Mouse (Mus musculus) right cerebral cortex, adult 2 months (tissue): ENCODE data around the gene Fam161a.
"Not testable (repeated sequence)": the region's sequence is repeated elsewhere in the genome, so short reads cannot be mapped to it uniquely, and the experiment has no call there.

Source experiments
- DNase-seq, 2 experiments: peaks; one replicate each; pipeline ENCODE4 v3.0.0; 2021 to 2022; ENCODE audit warnings: low spot score in 2 of 2

Gene Fam161a

DNA sequence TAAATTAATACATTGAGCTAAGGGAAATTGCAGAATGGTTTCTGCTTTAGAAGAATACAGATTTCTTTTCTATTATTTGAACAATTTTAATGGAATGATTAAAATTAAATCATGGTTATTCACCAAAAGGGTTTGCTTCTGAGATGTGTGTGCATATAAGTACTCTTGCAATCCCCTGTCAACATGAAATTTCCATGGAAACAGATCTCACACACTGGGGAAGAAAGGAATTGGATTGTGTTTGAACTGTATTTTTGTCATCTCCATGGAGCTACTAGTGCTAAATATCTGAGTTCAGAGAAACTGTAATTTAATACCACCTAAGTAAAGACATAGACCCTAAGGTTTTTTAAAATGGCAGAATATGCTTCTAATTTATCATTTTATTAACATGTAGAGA lies 42.3 kb downstream of the Fam161a start:
- DNase-seq = no peak

DNA sequence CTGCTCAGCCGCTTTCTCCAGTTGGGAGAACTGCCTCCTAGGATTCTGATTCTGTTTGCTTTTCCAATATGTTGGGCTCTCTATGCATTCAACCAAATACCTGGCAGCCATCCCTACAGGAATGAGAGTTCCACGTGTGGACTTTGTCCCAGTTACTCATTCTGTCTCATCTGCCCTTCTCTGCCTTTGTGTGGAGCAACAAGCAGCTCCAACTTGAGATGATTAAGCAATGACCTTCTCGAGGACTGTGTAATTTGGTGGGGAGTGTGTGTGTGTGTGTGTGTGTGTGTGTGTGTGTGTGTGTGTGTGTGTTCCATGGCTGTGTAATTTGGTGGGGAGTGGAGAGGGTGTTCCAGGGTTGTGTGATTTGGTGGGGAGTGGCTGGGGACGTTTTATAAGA lies 45.0 kb downstream of the Fam161a start:
- no peak for DNase-seq

DNA sequence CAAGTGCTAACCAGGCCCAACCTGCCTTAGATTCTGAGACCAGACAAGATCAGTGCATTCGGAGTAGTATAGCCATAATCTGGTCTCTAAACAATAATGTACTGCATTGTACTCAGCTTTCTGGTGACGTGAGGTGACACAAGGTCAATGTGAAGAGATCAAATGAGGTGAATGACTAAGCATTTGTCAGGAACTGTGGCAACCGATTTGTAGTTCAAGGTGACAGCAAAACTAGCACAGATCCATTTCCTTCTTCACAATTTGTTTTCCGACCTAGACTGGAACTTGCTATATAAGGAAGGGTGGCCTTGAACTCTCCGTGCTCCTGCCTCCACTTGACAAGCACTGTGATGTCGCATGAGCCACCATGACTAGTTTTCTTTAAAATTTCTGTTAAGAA lies 55.8 kb downstream of the Fam161a start:
- DNase-seq = no peak

DNA sequence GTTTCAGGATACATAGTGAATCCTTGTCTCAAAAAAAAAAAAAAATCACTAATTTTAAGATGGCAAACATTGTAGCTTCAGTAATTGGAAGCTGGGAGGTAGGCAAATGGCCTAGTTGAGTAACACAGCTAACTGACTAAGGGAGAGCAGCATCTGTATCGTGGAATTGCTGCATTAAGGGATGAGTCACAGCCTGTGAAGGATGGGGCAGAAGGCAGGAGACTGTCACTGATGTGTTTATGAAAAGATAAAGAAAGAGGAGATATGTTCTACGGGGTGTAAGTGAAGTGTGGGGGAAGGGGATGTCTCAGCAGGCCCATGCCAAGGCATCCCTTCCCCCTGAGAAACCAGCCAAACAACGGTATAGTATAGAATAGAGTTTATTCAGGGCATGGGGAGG lies 56.5 kb downstream of the Fam161a start:
- peak; percentile 25 to 47 for DNase-seq

DNA sequence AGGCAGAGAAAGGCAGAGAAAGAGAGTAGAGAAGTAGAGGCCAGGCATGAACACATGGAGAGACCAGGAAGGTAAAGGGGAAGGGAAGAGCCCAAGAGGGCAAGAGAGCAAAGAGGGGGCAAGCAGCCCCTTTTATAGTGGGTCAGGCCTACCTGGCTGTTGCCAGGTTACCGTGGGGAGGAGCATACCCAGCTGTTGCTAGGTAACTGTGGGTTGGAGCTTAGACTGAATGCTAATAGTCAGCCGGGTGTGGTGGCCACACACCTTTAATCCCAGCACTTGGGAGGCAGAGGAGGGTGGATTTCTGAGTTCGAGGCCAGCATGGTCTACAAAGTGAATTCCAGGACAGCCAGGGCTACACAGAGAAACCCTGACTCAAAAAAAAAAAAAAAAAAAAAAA lies 56.9 kb downstream of the Fam161a start:
- DNase-seq = not testable (repeated sequence)

DNA sequence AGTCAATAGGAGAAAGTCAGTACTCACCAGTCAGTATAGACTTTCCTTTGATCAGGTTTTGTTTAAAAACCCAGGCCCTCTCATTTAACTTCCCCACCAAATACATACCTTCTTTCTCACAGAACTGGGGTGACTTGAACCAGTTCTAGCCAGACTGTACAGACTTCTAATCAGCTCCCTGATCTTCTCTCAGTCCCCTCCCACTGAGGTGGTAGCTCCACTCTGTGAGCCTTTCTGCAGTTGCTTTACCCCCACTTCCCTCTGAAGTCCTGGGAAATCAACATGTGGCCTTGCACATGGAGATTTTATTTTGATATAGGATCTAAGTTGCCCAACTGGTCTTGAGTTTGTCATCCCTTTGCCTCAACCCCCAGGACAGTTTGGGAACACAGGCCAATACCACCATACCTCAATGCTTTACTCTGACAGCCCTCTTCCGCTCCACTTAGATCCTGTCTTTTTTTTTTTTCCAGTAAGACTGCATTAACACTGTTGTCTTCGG lies 57.9 kb downstream of the Fam161a start:
- DNase-seq = no peak

DNA sequence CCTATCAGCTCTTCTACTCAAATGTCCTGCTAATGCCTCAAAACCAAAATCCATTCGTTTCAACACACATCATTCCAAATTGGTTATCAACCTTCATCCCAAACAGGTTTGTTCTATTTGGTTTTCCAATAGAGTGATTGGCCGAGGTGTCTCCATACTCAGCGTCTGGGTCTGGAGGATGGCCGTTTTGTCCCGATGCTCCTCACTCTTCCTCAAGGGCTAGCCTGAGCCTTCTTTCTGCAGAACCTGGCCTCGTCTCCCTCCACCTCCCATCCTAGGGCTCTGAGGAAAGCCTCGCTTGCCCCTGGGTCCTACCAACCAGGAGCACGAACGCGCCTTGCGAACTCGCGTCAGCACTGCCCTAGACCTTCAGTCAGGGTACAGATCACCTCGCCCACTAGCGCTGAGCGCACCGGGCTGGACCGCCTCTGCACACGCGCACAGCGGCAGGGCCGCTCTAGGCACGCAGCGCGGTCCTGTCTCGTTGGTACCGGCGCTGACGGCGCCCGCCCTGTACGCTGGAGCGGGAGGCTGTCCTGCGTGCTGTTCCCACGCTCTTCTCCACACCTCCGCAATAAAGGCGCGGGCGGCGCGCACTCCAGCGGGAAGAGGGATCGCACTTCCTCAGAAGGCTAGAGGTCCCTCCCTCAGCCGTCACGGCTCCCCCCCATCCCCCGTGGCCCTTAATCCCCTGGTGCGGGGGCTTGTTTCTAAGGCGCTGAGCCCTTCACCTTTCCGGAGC lies 60.2 kb downstream of the Fam161a start:
- DNase-seq = peak; percentile 89 to 90

DNA sequence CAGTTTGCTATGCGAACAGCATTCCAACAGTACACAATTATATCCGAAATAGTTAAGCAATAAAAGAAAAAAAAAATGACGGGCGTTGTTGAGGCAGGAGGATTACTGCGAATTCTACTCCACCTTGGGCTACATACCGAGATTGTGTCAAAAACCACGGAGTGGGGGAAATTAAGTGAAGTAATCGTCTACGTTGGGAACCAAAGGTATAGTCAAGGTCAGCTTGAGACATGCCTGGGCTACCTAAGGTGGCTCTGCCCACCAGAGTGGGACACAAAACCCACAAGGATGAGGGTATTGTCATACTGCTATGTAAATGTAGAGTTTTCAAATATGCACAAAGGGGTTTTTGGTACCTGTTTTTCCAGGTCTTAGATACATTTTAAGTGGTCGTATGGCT lies 60.9 kb downstream of the Fam161a start:
- DNase-seq = peak in 1 of 2 experiments; percentile 10

GRCm38 (mm10) chr11:23068986-23069385 lies 61.7 kb downstream of the Fam161a start:
- DNase-seq = not testable (repeated sequence)

DNA sequence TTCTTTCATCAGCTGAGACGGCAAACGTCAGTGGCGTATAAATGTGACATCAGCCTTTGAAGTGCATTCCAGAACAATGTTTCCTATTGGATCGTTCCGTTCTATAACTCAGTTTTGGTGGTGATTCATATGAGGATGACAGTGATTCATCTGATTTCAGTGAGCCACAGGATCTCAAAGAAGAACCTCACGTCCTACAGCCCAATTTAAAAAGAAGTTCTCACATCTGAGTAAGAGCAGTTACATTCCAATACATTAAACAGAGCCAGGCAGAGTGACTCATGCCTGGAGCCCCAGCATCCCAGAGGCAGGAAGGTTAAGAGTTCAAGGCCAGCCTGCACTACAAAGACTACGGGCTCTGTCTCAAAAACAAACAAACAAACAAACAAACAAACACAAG lies 67.5 kb downstream of the Fam161a start:
- DNase-seq = peak; percentile 22 to 25

GRCm38 (mm10) chr11:23078541-23078940 lies 71.2 kb downstream of the Fam161a start:
- DNase-seq = no peak
